Mouse (Mus musculus) cerebellum, adult 2 months (tissue): ENCODE results near the gene Stc2.

ENCODE experiments used
- CTCF ChIP-seq: fragments of 200-500 bp; IDR thresholded peaks from 2 replicates; pipeline ENCODE4 v1.5.1; 2011; ENCODE audit warnings: low read depth, mild to moderate bottlenecking, control low read depth, low read length, moderate library complexity, borderline replicate concordance; ENCODE audit not compliant: insufficient read depth
- POLR2A ChIP-seq: fragments of 200-500 bp; IDR thresholded peaks from 2 replicates; pipeline ENCODE4 v1.6.1; 2011; ENCODE audit warnings: low read length, control low read depth, borderline replicate concordance; ENCODE audit not compliant: insufficient read depth

DNA sequence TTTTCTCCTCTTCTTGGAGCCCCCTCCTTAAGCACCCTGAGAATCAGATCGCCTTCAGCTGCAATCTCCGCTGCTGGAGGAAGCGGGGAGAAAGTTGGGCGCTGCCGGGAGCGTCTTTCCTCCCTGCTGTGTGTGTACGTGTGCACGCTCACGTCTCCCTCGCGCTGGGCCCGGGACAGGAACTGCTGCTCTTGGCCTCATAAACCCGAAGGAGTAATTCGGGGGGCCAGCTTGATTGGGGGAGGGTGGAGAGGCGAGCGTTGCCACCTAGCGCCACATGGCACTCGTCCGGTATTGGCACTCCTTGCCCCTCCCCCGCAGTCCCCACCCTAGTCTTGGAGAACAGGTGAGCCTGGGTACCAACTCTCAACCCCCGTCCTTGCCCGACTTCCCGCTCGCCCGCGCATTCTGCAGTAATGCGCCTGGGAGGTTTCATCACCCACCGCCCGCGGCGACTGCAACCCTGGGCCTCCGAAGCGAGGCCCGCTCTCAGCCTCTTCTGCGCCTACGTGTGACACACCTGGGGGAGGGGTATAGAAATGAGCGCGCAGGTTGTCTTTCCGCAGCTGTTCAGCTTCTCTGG, 1.5 kb upstream of the Stc2 start:
- no peak for TF ChIP-seq POLR2A
- TF ChIP-seq CTCF: no peak
